Mouse (Mus musculus) left cerebral cortex, postnatal 36 days (tissue): ENCODE measurements around the gene Gm42688. TPM values are rescaled to one million over a fixed set of nuclear protein-coding genes. Genes with fewer than 3 reads are reported as not detected.

Source experiments
- DNase-seq, 2 experiments: peaks; one replicate each; pipeline ENCODE4 v3.0.0; 2021 to 2022; ENCODE audit warnings: low spot score in 2 of 2, mixed read lengths in 1 of 2
- intact Hi-C: fragments of 180-260 bp; cut with DNase I; formaldehyde crosslinking; loops from one replicate; pipeline ENCODE4 v1.15.1; 2025
- total RNA-seq, 2 experiments: library from RNA; stranded (reverse); gene quantifications; 2 replicates each; pipeline ENCODE4 v1.2.3; 2021

The Gm42688 gene
- total RNA-seq, 2 experiments from 2014 or later: 5.3 to 5.9 TPM

DNA sequence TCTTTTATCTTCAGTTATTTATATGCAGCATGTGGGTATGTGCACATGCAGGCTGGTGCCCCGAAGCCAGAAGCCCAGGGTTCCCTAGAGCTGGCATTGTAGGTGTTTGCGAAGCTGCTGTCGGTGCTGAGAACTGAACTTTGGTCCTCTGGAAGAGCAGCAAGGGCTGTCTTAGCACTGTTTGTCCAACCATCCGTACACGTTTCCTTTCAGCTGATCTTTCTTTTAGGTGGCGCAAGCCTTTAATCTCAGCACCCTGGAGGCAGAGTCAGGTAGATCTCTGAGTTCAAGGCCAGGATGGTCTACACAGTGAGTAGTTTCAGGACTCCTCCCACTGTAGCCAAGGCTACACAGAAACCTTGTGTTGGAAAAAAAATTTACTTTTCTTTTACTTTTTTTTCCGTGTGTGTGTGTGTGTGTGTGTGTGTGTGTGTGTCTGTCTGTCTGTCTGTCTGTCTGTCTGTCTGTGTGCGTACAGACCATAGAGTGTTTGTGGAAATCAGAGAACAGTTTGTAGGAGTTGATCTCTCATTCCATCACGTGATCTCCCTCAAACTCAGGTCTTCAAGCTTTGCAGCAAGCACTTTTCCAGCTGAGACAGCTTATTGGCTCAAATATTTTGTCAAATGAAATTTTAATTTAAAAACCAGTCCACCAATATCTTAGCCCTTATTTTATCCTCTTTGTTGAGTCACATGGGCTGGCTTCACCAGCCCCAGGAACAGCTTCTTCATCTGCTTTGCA is 30.9 kb downstream of the Gm42688 start:
- no peak for DNase-seq
- intact Hi-C loops: no loop called here

DNA sequence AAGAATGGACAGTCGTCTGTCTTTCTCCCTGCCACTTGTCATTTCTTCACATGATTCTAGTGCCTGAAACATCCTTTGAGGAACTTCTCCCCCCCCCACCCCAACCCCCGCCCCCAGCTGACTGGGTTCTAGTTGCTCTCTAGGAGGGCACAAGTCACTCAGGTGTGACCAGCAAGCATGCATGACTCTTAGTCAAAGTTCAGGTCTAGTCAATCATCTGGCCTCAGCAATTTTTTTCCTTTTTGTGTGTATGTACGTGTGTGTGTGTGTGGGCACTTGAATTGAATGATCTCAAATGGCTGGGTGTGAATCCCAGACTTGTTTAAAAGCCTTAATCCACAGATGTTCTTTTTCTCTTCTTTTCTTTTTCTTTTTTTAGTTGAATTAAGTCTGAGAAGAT is 32.8 kb downstream of the Gm42688 start:
- no peak for DNase-seq
- intact Hi-C loops: no loop called here

DNA sequence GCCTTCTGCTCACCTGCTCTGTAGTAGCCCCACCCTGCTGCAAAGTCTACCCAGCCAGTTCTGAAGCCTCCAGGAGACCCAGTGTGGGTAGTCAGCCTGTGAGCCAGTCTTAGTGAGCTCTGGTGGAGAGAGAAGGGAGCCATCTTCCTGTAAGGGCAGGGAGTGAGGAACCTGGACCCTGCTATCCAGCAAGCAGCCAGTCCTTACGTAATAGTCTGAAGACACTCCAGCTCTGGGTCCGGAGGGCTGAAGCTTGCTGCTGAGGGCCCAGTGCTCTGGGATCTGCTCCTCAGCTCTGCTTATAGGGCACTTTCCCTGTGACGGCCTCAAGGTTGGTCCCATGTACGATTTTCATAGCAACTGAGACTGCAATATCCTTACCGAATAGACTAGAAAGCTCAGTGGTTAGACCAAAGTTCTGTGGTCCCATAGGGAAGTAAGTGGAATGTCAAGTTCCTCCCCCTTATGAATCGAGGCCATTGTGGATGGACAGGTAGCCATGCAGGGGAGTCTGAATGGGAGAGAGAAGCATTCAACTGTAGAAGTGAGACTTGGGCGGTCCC is 33.6 kb downstream of the Gm42688 start, which contains the start of gene Rtkn:
TSS of gene Rtkn (plus strand) at position 513 of the 563 bp plus-strand sequence.
- no peak for DNase-seq

DNA sequence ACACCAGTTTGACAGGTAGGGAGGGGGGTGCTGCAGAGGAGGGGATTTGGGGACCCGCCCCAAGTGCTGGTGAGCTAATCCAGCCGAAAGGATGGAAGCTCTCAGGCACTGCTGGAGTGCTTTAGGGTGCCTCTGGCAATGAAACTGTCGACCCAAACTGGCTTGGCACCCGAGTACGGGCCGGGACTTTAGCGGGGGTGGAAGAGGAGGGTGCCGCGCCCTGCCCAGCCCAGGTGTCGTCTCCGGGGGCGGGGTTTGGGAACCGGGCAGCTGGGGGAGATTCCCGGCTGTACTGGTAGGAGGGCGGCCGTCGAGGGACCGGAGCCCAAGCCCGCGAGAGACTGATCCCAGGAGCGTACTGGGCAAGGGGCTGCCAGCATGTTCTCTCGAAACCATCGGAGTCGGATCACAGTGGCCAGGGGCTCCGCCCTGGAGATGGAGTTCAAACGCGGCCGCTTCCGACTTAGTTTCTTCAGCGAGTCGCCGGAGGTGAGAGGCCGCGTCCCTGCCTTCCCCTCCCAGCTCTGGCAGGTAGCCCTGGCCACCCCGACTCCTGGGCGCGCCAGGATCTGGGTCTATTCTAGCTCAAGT is 34.2 kb downstream of the Gm42688 start:
- intact Hi-C loops: no loop called here
- DNase-seq: peak in 1 of 2 experiments; percentile 3

More for the DNA sequence above, 33.6 kb downstream of the Gm42688 start, which contains the start of gene Rtkn:
- intact Hi-C loops: no loop called here

GRCm38 (mm10) chr6:83136291-83136880 is 35.0 kb downstream of the Gm42688 start:
- DNase-seq: no peak

GRCm38 (mm10) chr6:83136881-83137575 is 35.6 kb downstream of the Gm42688 start:
- intact Hi-C loops: no loop called here
- DNase-seq: peak in 1 of 2 experiments; percentile 42

More at GRCm38 (mm10) chr6:83136291-83136880, 35.0 kb downstream of the Gm42688 start:
- intact Hi-C loops: no loop called here

- DNase-seq: peak; percentile 65 to 67
- intact Hi-C loops: no loop called here
Measured at GRCm38 (mm10) chr6:83137576-83137950, 36.1 kb downstream of the Gm42688 start.

DNA sequence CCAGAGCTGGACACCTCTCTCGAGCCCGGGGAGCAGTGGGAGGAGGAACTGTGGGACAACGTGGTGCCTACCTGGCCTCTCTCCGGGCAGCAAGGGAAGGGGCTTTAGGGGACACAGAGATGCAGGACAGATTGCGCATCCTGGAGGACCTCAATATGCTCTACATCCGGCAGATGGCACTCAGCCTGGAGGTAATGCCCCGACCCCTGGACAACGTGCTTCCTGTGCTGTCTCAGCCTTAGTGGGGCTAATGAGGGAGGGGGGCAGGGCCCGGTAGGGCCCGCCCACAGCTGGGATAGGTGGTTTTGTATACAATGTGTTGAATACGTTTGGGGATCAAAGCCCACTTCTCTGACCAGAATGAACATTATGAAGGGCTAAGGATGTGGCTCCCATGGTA is 36.6 kb downstream of the Gm42688 start:
- intact Hi-C loops: no loop called here
- no peak for DNase-seq

DNA sequence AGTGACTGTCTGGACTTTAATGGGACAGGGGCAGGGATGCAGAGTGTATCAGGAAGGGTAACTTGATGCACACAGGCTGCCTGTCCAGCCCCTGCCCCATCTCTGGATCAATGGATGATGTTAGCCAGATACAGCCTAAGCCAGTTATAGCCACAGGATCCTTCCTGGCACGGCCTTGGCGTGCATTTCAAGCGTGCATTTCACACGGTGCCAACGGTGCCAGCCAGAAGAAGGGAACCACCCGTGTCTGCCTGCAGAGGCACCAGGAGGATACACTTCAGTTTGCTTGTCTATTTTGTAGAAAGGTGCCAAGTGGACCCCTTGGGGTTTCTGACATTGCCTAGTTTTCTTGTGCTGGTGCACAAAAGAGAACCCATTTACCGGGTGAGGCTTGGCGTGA is 38.6 kb downstream of the Gm42688 start:
- intact Hi-C loops: no loop called here
- DNase-seq: peak in 1 of 2 experiments; percentile 6

DNA sequence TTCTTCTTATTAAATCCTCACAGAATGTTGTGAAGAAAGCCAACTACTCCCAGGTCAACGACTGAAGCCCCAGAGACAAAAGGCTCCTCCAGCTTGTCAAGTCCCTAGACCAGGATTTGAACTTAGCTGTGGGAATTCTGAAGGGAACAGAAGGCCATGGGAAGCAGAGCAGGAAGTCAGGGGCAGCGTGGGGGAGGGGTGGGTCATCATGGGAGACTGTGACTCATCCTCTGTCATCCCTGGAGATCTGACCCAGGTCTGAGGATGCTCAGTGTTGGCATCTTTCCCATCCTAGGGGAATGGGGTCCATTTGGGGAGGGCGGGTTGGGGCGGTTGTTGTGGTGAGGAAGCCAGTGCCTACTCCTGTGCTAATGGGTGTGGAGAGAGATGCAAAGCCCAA is 40.2 kb downstream of the Gm42688 start:
- intact Hi-C loops: no loop called here
- DNase-seq: no peak

GRCm38 (mm10) chr6:83142211-83142731 is 40.9 kb downstream of the Gm42688 start:
- peak; percentile 75 to 82 for DNase-seq
- intact Hi-C loops: no loop called here

GRCm38 (mm10) chr6:83142886-83143285 is 41.5 kb downstream of the Gm42688 start:
- DNase-seq: peak; percentile 46 to 59
- intact Hi-C loops: no loop called here

GRCm38 (mm10) chr6:83145209-83145608 is 43.8 kb downstream of the Gm42688 start:
- no peak for DNase-seq
- intact Hi-C loops: no loop called here

DNA sequence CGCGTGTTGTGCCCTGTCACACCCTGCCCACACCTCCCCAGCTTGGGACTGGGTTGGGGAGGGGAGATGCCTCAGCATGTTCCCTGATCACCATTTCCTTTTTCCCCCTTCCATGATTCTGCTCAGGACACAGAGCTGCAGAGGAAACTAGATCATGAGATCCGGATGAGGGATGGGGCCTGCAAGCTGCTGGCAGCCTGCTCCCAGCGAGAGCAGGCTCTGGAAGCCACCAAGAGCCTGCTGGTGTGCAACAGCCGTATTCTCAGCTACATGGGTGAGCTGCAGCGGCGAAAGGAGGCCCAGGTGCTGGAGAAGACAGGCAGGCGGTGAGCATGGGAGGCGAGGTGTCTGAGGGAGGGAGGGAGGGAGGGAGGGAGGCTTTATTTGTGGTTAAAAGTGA is 44.4 kb downstream of the Gm42688 start:
- intact Hi-C loops: no loop called here
- DNase-seq: no peak

DNA sequence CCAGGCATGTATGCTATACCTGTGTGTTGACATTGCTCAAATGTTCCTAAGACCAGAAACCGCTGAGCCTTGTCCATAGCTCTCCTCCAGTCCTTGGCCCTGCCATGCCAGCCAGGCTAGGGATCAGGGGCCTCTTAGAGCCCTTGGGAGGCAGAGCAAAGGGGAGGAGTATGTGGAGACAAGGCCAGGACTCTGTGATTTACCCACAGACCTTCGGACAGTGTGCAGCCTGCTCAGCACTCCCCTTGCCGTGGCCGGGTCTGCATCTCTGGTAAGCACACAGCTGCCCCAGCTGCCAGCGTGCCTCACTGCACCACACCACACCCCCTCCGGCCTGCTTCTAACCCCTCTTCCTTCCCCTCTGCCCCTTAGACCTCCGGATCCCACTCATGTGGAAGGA is 45.9 kb downstream of the Gm42688 start:
- intact Hi-C loops: no loop called here
- DNase-seq: no peak

- no peak for DNase-seq
- intact Hi-C loops: no loop called here
Measured at GRCm38 (mm10) chr6:83151721-83152120, 50.3 kb downstream of the Gm42688 start.

DNA sequence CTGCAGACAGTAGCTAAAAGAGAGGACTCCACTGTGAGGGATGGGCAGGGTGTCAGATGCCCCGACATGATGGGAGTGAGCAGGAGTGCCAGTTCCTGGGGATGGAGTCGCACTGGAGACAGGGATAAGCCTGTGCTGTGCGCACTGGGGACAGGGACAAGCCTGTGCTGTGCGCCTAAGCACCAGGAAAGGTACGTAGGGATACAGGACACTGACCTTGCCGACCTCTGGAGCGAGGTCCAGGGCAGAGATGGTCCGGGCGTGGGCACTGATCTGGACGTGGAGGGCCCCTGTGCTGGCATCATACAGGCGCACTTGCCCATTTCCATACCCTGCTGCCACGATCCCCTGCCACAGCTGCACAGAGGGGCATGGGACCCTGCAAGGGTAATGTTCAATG is 51.6 kb downstream of the Gm42688 start:
- DNase-seq: no peak
- intact Hi-C loops: no loop called here

GRCm38 (mm10) chr6:83153485-83153884 is 52.1 kb downstream of the Gm42688 start:
- intact Hi-C loops: no loop called here
- no peak for DNase-seq

DNA sequence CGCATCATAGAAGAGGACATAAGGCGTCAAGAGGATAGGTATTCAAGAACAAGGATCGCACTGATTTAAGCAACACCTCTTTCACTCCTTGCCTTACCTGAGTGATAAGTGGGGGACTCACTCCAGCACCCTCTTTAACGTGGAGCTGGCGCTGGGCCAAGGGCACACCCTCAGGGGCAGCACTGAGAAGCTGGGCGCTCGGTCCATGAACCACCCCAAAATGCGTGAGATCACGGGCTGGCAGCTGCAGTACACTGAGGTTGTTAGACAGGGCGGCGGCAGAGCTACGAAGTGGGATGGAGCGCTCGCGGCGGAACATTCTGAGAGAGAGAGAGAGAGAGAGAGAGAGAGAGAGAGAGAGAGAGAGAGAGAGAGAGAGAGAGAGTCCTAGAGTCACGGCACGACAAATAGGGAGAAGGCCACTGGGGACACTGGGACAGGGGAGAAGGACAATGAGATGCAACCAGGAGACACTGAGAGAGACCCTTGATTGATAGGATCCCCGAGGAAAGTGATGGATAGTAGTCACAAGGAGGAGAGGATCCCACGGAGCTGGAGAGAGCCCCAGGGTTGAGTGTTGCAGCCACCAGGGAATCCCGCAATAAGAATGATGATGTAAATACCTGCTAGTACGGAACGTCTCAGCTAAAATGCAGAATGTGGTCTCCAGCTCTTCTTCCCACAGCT is 54.3 kb downstream of the Gm42688 start:
- peak in 1 of 2 experiments; percentile 43 for DNase-seq
- intact Hi-C loops: loop anchor here (5.0 kb wide), 1 partner anchor 33 kb away; the partner anchor contains the start of gene Wbp1
